ENCODE assay signal across 20 mouse cellular contexts in genomic region chr1:164139464-164139863, GRCm38 (mm10). TPM values are rescaled to one million over a fixed set of nuclear protein-coding genes. Genes with fewer than 3 reads are reported as not detected.
DNase-seq lines count a peak whose midpoint lies in the region.
"Had no signal": no experiment of that assay in that cellular context is flagged by ENCODE, and none has a peak within 500 bp of the region (broad histone marks: within the 10 kb centered on the region; RNA-seq: fewer than 3 reads in every experiment).

No protein-coding gene starts in this region.

- intact Hi-C loops in gastrocnemius, postnatal 14 days (cut with DNase I; ENCODE audit: low total_unique reads): loop anchor here (5.0 kb wide), 1 partner anchor 132 kb away; no protein-coding TSS in a partner anchor

- no peaks in the 10 kb centered on the region for H3K27me3 ChIP-seq in splenic B cell, adult 2 months (ENCODE audit: control insufficient read depth, insufficient read depth, low read length, poor library complexity, severe bottlenecking)
- H3K27me3 ChIP-seq: embryonic facial prominence, embryonic 13.5 days; embryonic facial prominence, embryonic 15.5 days; forebrain, embryonic 12.5 days had no signal

- peak; percentile 57 to 64 for DNase-seq in spleen, postnatal 36 days (ENCODE audit: low spot score in 2 of 2)
- DNase-seq in spleen, adult 12 weeks (ENCODE audit: low spot score): no peak
- peak; percentile 43 to 50 for DNase-seq in B cell, adult 2 months
- DNase-seq in splenic B cell, adult 2 months (ENCODE audit: low read depth, low spot score): peak; percentile 71
- no peak for DNase-seq in lung, postnatal 25 days (ENCODE audit: low spot score)
- DNase-seq in gastrocnemius, postnatal 14 days: no peak
- DNase-seq: adrenal gland, adult 8-10 months; adrenal gland, postnatal 14 days; adrenal gland, postnatal 36 days; cerebellum, adult 11-12 months; cerebellum, adult 2 months; cerebellum, adult 9-11 months; cerebellum, postnatal 14 days; cerebellum, postnatal 36 days; embryo, embryonic 11 days had no signal

- H3K36me3 ChIP-seq in splenic B cell, adult 2 months (ENCODE audit: control insufficient read depth, insufficient read depth, low read length, poor library complexity, severe bottlenecking): no peaks in the 10 kb centered on the region
- H3K36me3 ChIP-seq: embryonic facial prominence, embryonic 13.5 days; embryonic facial prominence, embryonic 15.5 days; forebrain, embryonic 10.5 days; forebrain, embryonic 12.5 days; G1E had no signal

RNA-seq across cellular contexts. Expression of gene F5, which starts 12.2 kb away (rescaled TPM):
- total RNA-seq in gastrocnemius, postnatal 14 days (2021): under 1 TPM; 0.07 to 0.14 TPM

RNA-seq across cellular contexts. Expression of gene Selp, which starts 24.4 kb away (rescaled TPM):
- 1 to 10 TPM in 1 of 2 experiments, under 1 TPM in 1; 0.31 to 1.1 TPM for total RNA-seq in gastrocnemius, postnatal 14 days (2021)

Comparison
In these comparisons a context has a peak if more than half of its experiments do, and no peak if none do; other contexts are left out.
1. DNase-seq: peak in spleen, postnatal 36 days (2 of 2), B cell, adult 2 months (2 of 2) and splenic B cell, adult 2 months (single experiment); none in spleen, adult 12 weeks (single experiment), lung, postnatal 25 days (single experiment) and gastrocnemius, postnatal 14 days (single experiment).